Mouse (Mus musculus): Measurements from ENCODE around the gene Kif14. TPM values are rescaled to one million over a fixed set of nuclear protein-coding genes. Genes with fewer than 3 reads are reported as not detected.

Gene Kif14
- 2.9 and 4.1 TPM in 2 replicates for polyA plus RNA-seq (2015; fragmentation: Nextera tagmentation; extraction: Ambion mirVana)

GRCm38 (mm10) chr1:136466143-136466811 lies at the start of gene Kif14:
Gene Kif14 (plus strand): TSS chr1:136466343.
- under 1% methylated on average over 52 of the region's 52 CpGs for WGBS
- H3K4me3 ChIP-seq (ENCODE audit: low read length) = peak within 1 kb of the TSS; percentile 84
- peak; percentile 99 for ATAC-seq (replicated peaks; ENCODE audit: extremely low read depth, insufficient read depth, low FRiP score)
- no peak within 1 kb of the TSS for H3K27ac ChIP-seq (ENCODE audit: low read length)
- peaks cover 15% of the 10 kb centered on the region for H3K4me1 ChIP-seq (ENCODE audit: control insufficient read depth, insufficient read depth, low read length)
- H3K4me2 ChIP-seq (ENCODE audit: low read depth, low read length) = peak within 1 kb of the TSS; percentile 100
- H3K9me3 ChIP-seq (replicated peaks; ENCODE audit: control insufficient read depth, low read length) = no peaks in the 10 kb centered on the region
- H3K9ac ChIP-seq (ENCODE audit: low read length) = peak within 1 kb of the TSS; percentile 80
- H3K36me3 ChIP-seq (ENCODE audit: control insufficient read depth, insufficient read depth) = peaks cover 14% of the 10 kb centered on the region
- H3K27me3 ChIP-seq (ENCODE audit: control insufficient read depth, insufficient read depth, low read length) = no peaks in the 10 kb centered on the region

- WGBS = 91% methylated on average over 6 of the region's 6 CpGs
- no peak overlapping the region for H3K9ac ChIP-seq (ENCODE audit: low read length)
Measured at GRCm38 (mm10) chr1:136418393-136418792, 47.8 kb upstream of the Kif14 start.

DNA sequence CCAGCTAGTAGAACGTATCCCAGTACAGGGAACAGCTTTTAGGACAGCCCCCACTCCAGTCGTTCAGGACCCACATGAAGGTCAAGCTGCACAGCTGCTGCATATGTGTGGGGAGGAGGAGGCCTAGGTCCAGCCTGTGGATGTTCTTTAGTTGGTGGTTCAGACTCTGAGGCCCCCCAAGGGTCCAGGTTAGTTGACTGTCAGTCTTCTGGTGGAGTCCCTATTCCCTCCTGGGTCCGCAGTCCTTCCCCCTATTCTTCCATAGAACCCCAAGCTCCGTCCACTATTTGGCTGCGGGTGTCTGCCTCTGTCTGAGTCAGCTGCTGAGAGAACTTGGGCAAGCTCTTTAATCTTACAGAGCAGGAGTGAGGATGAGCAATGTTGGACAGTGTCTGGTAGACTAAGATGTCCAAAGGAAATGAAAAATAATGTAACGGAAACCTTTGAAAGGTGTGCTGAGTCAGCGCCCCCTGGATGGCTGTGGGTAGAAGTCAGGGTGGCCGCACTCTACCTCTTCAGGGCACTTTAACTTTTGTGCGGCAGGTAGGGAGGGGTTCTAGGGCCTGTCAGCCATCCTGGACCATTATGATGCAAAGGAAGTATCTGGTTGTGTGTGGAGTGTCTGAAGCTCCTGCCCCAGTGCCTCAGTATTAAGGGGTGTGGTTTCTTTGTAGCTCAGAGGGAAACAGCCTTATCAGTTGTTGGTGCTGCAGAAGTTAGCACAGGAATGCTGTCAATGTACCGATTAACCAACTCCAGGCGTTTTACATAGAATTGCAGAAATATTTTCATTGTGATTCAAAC lies 38.8 kb upstream of the Kif14 start:
- Histone ChIP-seq H3K4me2 (ENCODE audit: low read depth, low read length) (no peak overlapping the region), H3K9me3 (replicated peaks; ENCODE audit: control insufficient read depth, low read length) (no peaks in the 10 kb centered on the region), H3K27ac (ENCODE audit: low read length) (no peak overlapping the region), H3K4me1 (ENCODE audit: control insufficient read depth, insufficient read depth, low read length) (peaks cover 3% of the 10 kb centered on the region; the same call in 1 of the 2 replicates), H3K9ac (ENCODE audit: low read length) (no peak overlapping the region), H3K4me3 (ENCODE audit: low read length) (no peak overlapping the region), H3K36me3 (ENCODE audit: control insufficient read depth, insufficient read depth) (no peaks in the 10 kb centered on the region), H3K27me3 (ENCODE audit: control insufficient read depth, insufficient read depth, low read length) (no peaks in the 10 kb centered on the region)
- ATAC-seq (replicated peaks; ENCODE audit: extremely low read depth, insufficient read depth, low FRiP score) = no peak
- WGBS = 62% methylated on average over 11 of the region's 11 CpGs

More at GRCm38 (mm10) chr1:136418393-136418792, 47.8 kb upstream of the Kif14 start:
- Histone ChIP-seq H3K27ac (ENCODE audit: low read length) (no peak overlapping the region), H3K4me2 (ENCODE audit: low read depth, low read length) (no peak overlapping the region), H3K36me3 (ENCODE audit: control insufficient read depth, insufficient read depth) (peaks cover 4% of the 10 kb centered on the region), H3K4me3 (ENCODE audit: low read length) (no peak overlapping the region), H3K9me3 (replicated peaks; ENCODE audit: control insufficient read depth, low read length) (no peaks in the 10 kb centered on the region), H3K27me3 (ENCODE audit: control insufficient read depth, insufficient read depth, low read length) (no peaks in the 10 kb centered on the region), H3K4me1 (ENCODE audit: control insufficient read depth, insufficient read depth, low read length) (no peaks in the 10 kb centered on the region)
- no peak for ATAC-seq (replicated peaks; ENCODE audit: extremely low read depth, insufficient read depth, low FRiP score)

- Histone ChIP-seq H3K4me1 (ENCODE audit: control insufficient read depth, insufficient read depth, low read length) (peaks cover 3% of the 10 kb centered on the region; the same call in 1 of the 2 replicates), H3K4me2 (ENCODE audit: low read depth, low read length) (no peak overlapping the region), H3K4me3 (ENCODE audit: low read length) (no peak overlapping the region), H3K9me3 (replicated peaks; ENCODE audit: control insufficient read depth, low read length) (no peaks in the 10 kb centered on the region), H3K9ac (ENCODE audit: low read length) (no peak overlapping the region), H3K27me3 (ENCODE audit: control insufficient read depth, insufficient read depth, low read length) (no peaks in the 10 kb centered on the region), H3K27ac (ENCODE audit: low read length) (no peak overlapping the region), H3K36me3 (ENCODE audit: control insufficient read depth, insufficient read depth) (peaks cover 9% of the 10 kb centered on the region; the same call in 1 of the 2 replicates)
- ATAC-seq (replicated peaks; ENCODE audit: extremely low read depth, insufficient read depth, low FRiP score) = no peak
- WGBS = 69% methylated on average over 4 of the region's 4 CpGs
Measured at GRCm38 (mm10) chr1:136428981-136429380, 37.2 kb upstream of the Kif14 start.

- Histone ChIP-seq H3K27ac (ENCODE audit: low read length) (no peak overlapping the region), H3K9ac (ENCODE audit: low read length) (no peak overlapping the region; the same call in 1 of the 2 replicates), H3K27me3 (ENCODE audit: control insufficient read depth, insufficient read depth, low read length) (no peaks in the 10 kb centered on the region), H3K4me2 (ENCODE audit: low read depth, low read length) (no peak overlapping the region), H3K4me1 (ENCODE audit: control insufficient read depth, insufficient read depth, low read length) (peaks cover 3% of the 10 kb centered on the region; the same call in 1 of the 2 replicates), H3K9me3 (replicated peaks; ENCODE audit: control insufficient read depth, low read length) (no peaks in the 10 kb centered on the region), H3K36me3 (ENCODE audit: control insufficient read depth, insufficient read depth) (peaks cover 9% of the 10 kb centered on the region; the same call in 1 of the 2 replicates), H3K4me3 (ENCODE audit: low read length) (no peak overlapping the region)
- WGBS = 62% methylated on average over 7 of the region's 7 CpGs
- no peak for ATAC-seq (replicated peaks; ENCODE audit: extremely low read depth, insufficient read depth, low FRiP score)
Measured at GRCm38 (mm10) chr1:136430126-136430818, 35.9 kb upstream of the Kif14 start.

- no peak overlapping the region for H3K4me2 ChIP-seq (ENCODE audit: low read depth, low read length)
- no peak for ATAC-seq (replicated peaks; ENCODE audit: extremely low read depth, insufficient read depth, low FRiP score)
- H3K27me3 ChIP-seq (ENCODE audit: control insufficient read depth, insufficient read depth, low read length) = no peaks in the 10 kb centered on the region
- no peaks in the 10 kb centered on the region for H3K4me1 ChIP-seq (ENCODE audit: control insufficient read depth, insufficient read depth, low read length)
- no peaks in the 10 kb centered on the region; the same call in 1 of the 2 replicates for H3K36me3 ChIP-seq (ENCODE audit: control insufficient read depth, insufficient read depth)
- 84% methylated on average over 7 of the region's 7 CpGs for WGBS
- no peak overlapping the region for H3K27ac ChIP-seq (ENCODE audit: low read length)
- no peak overlapping the region for H3K4me3 ChIP-seq (ENCODE audit: low read length)
- H3K9me3 ChIP-seq (replicated peaks; ENCODE audit: control insufficient read depth, low read length) = no peaks in the 10 kb centered on the region
- H3K9ac ChIP-seq (ENCODE audit: low read length) = no peak overlapping the region
Measured at GRCm38 (mm10) chr1:136440741-136441140, 25.4 kb upstream of the Kif14 start.

GRCm38 (mm10) chr1:136442809-136443208 lies 23.3 kb upstream of the Kif14 start:
- Histone ChIP-seq H3K9ac (ENCODE audit: low read length) (no peak overlapping the region), H3K4me1 (ENCODE audit: control insufficient read depth, insufficient read depth, low read length) (no peaks in the 10 kb centered on the region), H3K27me3 (ENCODE audit: control insufficient read depth, insufficient read depth, low read length) (no peaks in the 10 kb centered on the region), H3K27ac (ENCODE audit: low read length) (no peak overlapping the region), H3K36me3 (ENCODE audit: control insufficient read depth, insufficient read depth) (no peaks in the 10 kb centered on the region; the same call in 1 of the 2 replicates), H3K4me2 (ENCODE audit: low read depth, low read length) (no peak overlapping the region), H3K4me3 (ENCODE audit: low read length) (no peak overlapping the region), H3K9me3 (replicated peaks; ENCODE audit: control insufficient read depth, low read length) (no peaks in the 10 kb centered on the region)
- WGBS = 69% methylated on average over 9 of the region's 9 CpGs
- no peak for ATAC-seq (replicated peaks; ENCODE audit: extremely low read depth, insufficient read depth, low FRiP score)

GRCm38 (mm10) chr1:136444555-136445255 lies 21.4 kb upstream of the Kif14 start:
- WGBS = 76% methylated on average over 12 of the region's 12 CpGs
- Histone ChIP-seq H3K9ac (ENCODE audit: low read length) (no peak overlapping the region), H3K27me3 (ENCODE audit: control insufficient read depth, insufficient read depth, low read length) (no peaks in the 10 kb centered on the region), H3K4me3 (ENCODE audit: low read length) (no peak overlapping the region), H3K27ac (ENCODE audit: low read length) (no peak overlapping the region), H3K9me3 (replicated peaks; ENCODE audit: control insufficient read depth, low read length) (no peaks in the 10 kb centered on the region), H3K4me2 (ENCODE audit: low read depth, low read length) (no peak overlapping the region), H3K36me3 (ENCODE audit: control insufficient read depth, insufficient read depth) (no peaks in the 10 kb centered on the region; the same call in 1 of the 2 replicates), H3K4me1 (ENCODE audit: control insufficient read depth, insufficient read depth, low read length) (no peaks in the 10 kb centered on the region)
- no peak for ATAC-seq (replicated peaks; ENCODE audit: extremely low read depth, insufficient read depth, low FRiP score)
